Mouse (Mus musculus): ENCODE data around the gene Slit3. TPM values are rescaled to one million over a fixed set of nuclear protein-coding genes. Genes with fewer than 3 reads are reported as not detected.

Slit3 gene
- total and polyA plus RNA-seq, 3 experiments = not detected

GRCm38 (mm10) chr11:35305910-35306309 is 184.9 kb downstream of the Slit3 start:
- Histone ChIP-seq H3K9me3 (replicated peaks; ENCODE audit: insufficient read depth, low read length) (no peaks in the 10 kb centered on the region), H3K79me2 (ENCODE audit: control insufficient read depth, insufficient read depth, low read length, poor library complexity) (no peaks in the 10 kb centered on the region), H3K36me3 (ENCODE audit: control insufficient read depth in 1 of 2, insufficient read depth in 2 of 2, low read length in 2 of 2) (no peaks in the 10 kb centered on the region), H3K27me3 (ENCODE audit: control insufficient read depth in 1 of 2, insufficient read depth in 2 of 2, low read length in 2 of 2) (no peaks in the 10 kb centered on the region), H3K4me3 (ENCODE audit: control insufficient read depth in 1 of 2, insufficient read depth in 1 of 2, low read depth in 2 of 2, low read length in 2 of 2) (no peak overlapping the region), H3K27ac (ENCODE audit: control insufficient read depth, low read depth, low read length) (no peak overlapping the region), H3K4me1 (ENCODE audit: control insufficient read depth in 1 of 2, insufficient read depth in 2 of 2, low read length in 2 of 2) (no peaks in the 10 kb centered on the region), H3K9ac (ENCODE audit: control insufficient read depth, low read depth, low read length, poor library complexity, severe bottlenecking) (no peak overlapping the region)
- DNase-seq (ENCODE audit: low read depth, low spot score) = no peak
- no peak for TF ChIP-seq E2F4 (IDR thresholded peaks at IDR 0.05; ENCODE audit: borderline replicate concordance, low read depth, low read length)

DNA sequence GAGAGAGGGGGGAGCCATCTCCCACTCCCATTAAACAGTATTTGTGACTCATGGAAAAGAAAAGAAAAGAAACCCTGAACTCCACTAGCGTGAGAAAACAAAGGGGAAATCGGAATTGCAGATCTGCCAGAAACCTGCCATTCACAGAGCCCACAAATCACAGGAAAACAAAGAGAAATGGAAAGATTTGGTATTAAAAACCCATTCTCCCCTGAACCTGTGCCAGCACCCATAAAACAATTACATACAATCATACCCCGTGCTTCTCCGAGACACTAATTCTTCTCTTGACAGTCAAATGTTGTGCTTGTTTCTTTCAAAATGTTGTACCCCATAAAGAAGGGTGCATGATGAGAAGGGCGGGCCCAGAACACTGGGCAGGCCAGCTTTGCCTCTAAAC is 185.9 kb downstream of the Slit3 start:
- Histone ChIP-seq H3K4me3 (ENCODE audit: control insufficient read depth in 1 of 2, insufficient read depth in 1 of 2, low read depth in 2 of 2, low read length in 2 of 2) (no peak overlapping the region), H3K27me3 (ENCODE audit: control insufficient read depth in 1 of 2, insufficient read depth in 2 of 2, low read length in 2 of 2) (no peaks in the 10 kb centered on the region), H3K9me3 (replicated peaks; ENCODE audit: insufficient read depth, low read length) (no peaks in the 10 kb centered on the region)

GRCm38 (mm10) chr11:35307992-35308391 is 187.0 kb downstream of the Slit3 start:
- Histone ChIP-seq H3K4me1 (ENCODE audit: control insufficient read depth in 1 of 2, insufficient read depth in 2 of 2, low read length in 2 of 2) (no peaks in the 10 kb centered on the region), H3K4me3 (ENCODE audit: control insufficient read depth in 1 of 2, insufficient read depth in 1 of 2, low read depth in 2 of 2, low read length in 2 of 2) (no peak overlapping the region), H3K27ac (ENCODE audit: control insufficient read depth, low read depth, low read length) (no peak overlapping the region), H3K9me3 (replicated peaks; ENCODE audit: insufficient read depth, low read length) (no peaks in the 10 kb centered on the region), H3K27me3 (ENCODE audit: control insufficient read depth in 1 of 2, insufficient read depth in 2 of 2, low read length in 2 of 2) (no peaks in the 10 kb centered on the region), H3K36me3 (ENCODE audit: control insufficient read depth in 1 of 2, insufficient read depth in 2 of 2, low read length in 2 of 2) (no peaks in the 10 kb centered on the region), H3K9ac (ENCODE audit: control insufficient read depth, low read depth, low read length, poor library complexity, severe bottlenecking) (no peak overlapping the region), H3K79me2 (ENCODE audit: control insufficient read depth, insufficient read depth, low read length, poor library complexity) (no peaks in the 10 kb centered on the region)
- no peak for DNase-seq (ENCODE audit: low read depth, low spot score)
- TF ChIP-seq TAL1 (IDR thresholded peaks at IDR 0.05; ENCODE audit: low read length) = no peak

More for the DNA sequence above, 185.9 kb downstream of the Slit3 start:
- no peaks in the 10 kb centered on the region for H3K79me2 ChIP-seq (ENCODE audit: control insufficient read depth, insufficient read depth, low read length, poor library complexity)
- TF ChIP-seq ZKSCAN1 (IDR thresholded peaks at IDR 0.05; ENCODE audit: low read depth, low read length) = no peak
- TF ChIP-seq MXI1 (IDR thresholded peaks at IDR 0.05; ENCODE audit: low read depth, low read length) = no peak
- no peak for TF ChIP-seq POLR2AphosphoS5 (IDR thresholded peaks at IDR 0.05; ENCODE audit: borderline replicate concordance, low read depth, low read length)
- TF ChIP-seq MEF2A (IDR thresholded peaks at IDR 0.05; ENCODE audit: extremely low read depth, insufficient replicate concordance, low read depth, low read length, poor library complexity, severe bottlenecking) = no peak
- TF ChIP-seq USF2 (IDR thresholded peaks at IDR 0.05; ENCODE audit: borderline replicate concordance in 1 of 2, insufficient read depth in 1 of 2, low read depth in 1 of 2, low read length in 2 of 2) = no peak
- TF ChIP-seq JUND (IDR thresholded peaks at IDR 0.05; ENCODE audit: low read depth, low read length) = no peak
- H3K27ac ChIP-seq (ENCODE audit: control insufficient read depth, low read depth, low read length) = no peak overlapping the region
- no peak overlapping the region for H3K9ac ChIP-seq (ENCODE audit: control insufficient read depth, low read depth, low read length, poor library complexity, severe bottlenecking)
- DNase-seq (ENCODE audit: low read depth, low spot score) = no peak
- no peaks in the 10 kb centered on the region for H3K36me3 ChIP-seq (ENCODE audit: control insufficient read depth in 1 of 2, insufficient read depth in 2 of 2, low read length in 2 of 2)
- H3K4me1 ChIP-seq (ENCODE audit: control insufficient read depth in 1 of 2, insufficient read depth in 2 of 2, low read length in 2 of 2) = no peaks in the 10 kb centered on the region

Data from MEL (cell line).